Mouse (Mus musculus) lung, postnatal 0 days (tissue): ENCODE data around the gene Zpbp2.

Source experiments
- CTCF ChIP-seq: IDR thresholded peaks from 2 replicates; pipeline ENCODE4 v1.5.1; 2016; ENCODE audit warnings: antibody characterized with exemption, mild to moderate bottlenecking
- EP300 ChIP-seq: IDR thresholded peaks from 2 replicates; pipeline ENCODE4 v1.6.1; 2016; ENCODE audit warnings: antibody characterized with exemption, mild to moderate bottlenecking, control low read depth

- TF ChIP-seq CTCF (peak; percentile 86), EP300 (no peak)
These were observed 46.5 kb downstream of the Zpbp2 start for GRCm38 (mm10) chr11:98597363-98597762.
